Mouse (Mus musculus): ENCODE results near the gene Vipr2. TPM values are rescaled to one million over a fixed set of nuclear protein-coding genes. Genes with fewer than 3 reads are reported as not detected.

The Vipr2 gene
- polyA plus RNA-seq (2014; fragmentation: Illumina TruSeq; extraction: RNeasy Lipid Tissue Mini Kit (QIAGEN cat#74804); ENCODE audit: low read depth, low replicate concordance) = 0.89 TPM

DNA sequence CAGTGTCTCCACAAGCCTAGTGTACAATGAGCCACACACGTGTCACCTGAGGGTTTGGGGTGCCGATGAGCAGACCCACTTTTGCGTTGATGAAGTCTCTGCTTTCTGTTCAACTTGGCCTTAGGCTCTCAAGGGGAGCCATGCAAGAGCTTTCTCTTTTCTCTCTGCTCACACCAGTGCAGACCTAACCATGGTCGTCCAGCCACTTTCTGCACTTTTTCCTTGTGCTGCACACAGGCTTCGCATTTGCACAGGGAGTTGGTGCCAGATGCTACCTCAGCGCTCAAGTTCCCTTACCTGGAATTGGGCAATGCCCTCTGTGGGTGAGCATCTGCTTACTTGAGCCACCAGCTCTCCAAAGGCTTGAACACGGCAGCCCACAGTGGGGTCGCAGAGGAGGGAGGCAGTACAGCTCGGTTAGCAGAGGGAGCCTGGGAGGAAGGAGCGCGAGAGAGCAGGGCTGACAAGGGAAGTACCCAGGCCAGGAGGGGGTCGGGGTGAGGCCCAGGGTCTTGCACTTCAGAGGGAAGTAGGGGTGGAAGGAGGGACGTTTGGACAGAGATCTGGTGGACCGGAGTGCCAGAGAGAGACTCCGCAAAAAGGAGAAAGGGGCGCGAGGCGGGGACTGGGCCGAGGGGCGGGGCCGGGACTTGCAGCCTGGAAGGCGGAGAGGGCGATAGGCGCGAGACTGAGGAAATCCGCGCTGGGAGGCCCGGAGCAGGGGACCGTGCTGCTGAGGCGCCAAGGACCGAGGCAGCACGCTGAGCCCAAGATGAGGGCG, at the start of gene Vipr2:
Gene Vipr2, plus strand, starts transcription at position 653 of the 781 bp plus-strand sequence.

DNA sequence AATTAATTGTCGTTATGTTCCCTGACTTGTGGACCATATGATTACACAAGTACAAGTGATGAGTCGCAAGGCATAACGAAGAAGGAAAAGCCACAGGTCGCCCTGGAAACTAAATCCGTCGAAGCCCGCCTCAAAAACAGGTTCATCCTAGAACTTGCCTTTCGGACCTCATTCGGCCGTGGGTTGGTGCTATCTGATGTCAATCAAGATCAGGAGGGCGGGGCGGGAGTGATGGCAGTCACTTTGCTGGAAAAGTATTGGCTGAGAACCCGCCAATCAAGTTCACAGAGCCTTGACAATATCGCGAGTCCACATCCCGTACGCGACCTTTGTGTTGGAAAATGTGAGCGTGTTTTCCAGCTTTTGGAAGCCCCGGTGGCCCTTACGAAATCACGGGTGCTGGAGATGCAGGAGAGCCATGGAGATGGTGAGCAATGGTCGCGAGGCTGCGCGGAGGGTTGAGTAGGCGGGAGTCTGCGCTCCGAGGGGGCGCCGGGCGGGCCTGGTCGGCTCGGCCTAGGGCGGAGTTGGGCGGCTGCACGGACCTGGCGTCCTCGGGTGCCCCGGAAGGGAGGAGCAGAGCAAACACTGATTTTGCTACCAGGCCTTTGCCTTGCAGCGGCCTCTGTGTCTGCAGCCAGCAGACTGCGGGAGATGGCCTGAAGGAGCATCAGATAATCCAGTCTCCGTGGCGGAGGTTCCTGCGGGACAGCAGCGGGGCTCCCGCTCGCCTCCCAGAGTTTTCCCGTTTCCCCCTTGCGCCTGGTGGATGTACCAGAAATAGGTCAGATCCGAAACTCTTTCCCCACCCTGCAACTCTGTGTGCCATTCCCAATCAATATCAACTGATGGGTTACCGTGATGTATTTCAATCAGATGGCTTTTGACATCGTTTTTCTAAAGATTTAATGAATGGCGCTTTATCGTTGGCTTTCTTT, 29.8 kb upstream of the Vipr2 start, which contains the start of gene Zfp386:
Gene Zfp386, plus strand, starts transcription at position 285 of the 938 bp plus-strand sequence.

Other genes with a start within 250 kb of the Vipr2 start
- gene Zfp386, start 30.0 kb upstream of the Vipr2 start, polyA plus RNA-seq (2014; fragmentation: Illumina TruSeq; extraction: RNeasy Lipid Tissue Mini Kit (QIAGEN cat#74804); ENCODE audit: low read depth, low replicate concordance) = 33.9 TPM
- 4.0 TPM for gene Wdr60, start 185.3 kb downstream of the Vipr2 start, polyA plus RNA-seq (2014; fragmentation: Illumina TruSeq; extraction: RNeasy Lipid Tissue Mini Kit (QIAGEN cat#74804); ENCODE audit: low read depth, low replicate concordance)
- not detected for gene Gm11027, start 197.7 kb downstream of the Vipr2 start, polyA plus RNA-seq (2014; fragmentation: Illumina TruSeq; extraction: RNeasy Lipid Tissue Mini Kit (QIAGEN cat#74804); ENCODE audit: low read depth, low replicate concordance)
- gene Esyt2, start 203.5 kb downstream of the Vipr2 start, polyA plus RNA-seq (2014; fragmentation: Illumina TruSeq; extraction: RNeasy Lipid Tissue Mini Kit (QIAGEN cat#74804); ENCODE audit: low read depth, low replicate concordance) = 27.6 TPM

Data from heart, adult 10 weeks (tissue).